Mouse (Mus musculus) cerebellum, adult 18-20 months (tissue): ENCODE data around the gene B230217C12Rik.
A peak's percentile ranks its signal among the peaks of the same experiment; 100 is the strongest.

Experiments used
- DNase-seq, 2 experiments: peaks; one replicate each; pipeline ENCODE4 v3.0.0; 2021

B230217C12Rik gene

DNA sequence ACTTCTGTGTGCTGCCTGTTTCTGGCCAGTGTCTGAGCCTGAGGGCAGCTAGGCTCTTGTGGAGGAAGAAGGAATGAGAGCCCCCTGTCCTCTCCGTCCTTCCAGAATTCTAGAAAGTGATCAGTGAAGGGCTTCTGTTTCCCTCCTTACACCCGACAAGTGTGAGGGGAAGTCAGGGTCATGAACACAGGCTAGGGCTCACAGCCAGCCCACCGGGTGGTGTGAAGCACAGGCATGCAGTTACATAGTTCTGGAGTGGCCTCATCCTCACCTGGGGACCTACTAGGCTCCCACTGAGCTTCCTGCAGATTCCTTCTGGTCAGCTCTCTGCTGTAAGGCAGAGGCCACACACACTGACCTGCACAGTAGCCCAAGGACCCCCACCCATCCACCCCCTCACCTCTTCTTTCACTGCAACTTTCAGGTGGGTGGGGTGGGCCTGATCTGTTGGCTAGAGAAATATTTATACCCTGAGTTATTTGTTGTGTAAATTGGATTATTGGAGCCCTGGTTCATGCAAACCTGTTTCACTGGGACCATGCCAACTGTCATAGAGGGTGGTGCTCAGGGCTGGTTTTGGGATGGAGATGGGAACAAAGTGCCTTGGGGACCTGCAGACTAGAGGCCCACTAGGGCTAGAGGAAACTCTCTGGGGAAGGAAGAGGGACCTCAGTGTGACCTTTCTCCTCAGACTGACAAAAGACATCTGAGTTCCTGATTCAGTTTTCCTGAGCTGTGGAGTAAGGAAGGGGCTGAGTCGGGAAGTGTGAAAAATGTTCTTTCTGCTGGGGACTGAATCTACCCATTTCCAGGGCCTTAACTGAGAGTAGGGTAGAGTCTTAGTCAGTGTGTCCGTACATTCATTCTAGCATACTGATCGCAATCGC lies 31.1 kb upstream of the B230217C12Rik start:
- peak in 1 of 2 experiments; percentile 21 for DNase-seq

DNA sequence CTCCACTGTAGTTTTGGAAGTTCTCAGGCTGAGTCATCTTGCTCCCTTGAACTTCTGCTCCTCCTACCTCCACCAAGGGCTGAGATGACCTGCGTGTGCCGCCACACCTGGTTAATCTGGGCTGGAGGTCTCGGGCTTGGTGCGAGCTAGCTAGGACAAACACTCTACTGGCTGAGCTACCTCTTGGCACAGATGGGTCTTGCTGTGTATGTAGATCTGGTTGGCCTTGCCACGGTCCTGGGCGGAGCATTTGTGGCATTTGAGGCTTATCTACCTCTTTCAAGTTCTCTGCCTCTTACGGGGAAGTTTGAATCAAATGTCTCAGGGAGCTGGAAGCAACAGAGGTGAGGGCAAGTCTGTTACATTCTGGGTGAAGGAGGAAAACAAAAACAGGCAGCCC lies 30.2 kb upstream of the B230217C12Rik start:
- DNase-seq, result no peak

DNA sequence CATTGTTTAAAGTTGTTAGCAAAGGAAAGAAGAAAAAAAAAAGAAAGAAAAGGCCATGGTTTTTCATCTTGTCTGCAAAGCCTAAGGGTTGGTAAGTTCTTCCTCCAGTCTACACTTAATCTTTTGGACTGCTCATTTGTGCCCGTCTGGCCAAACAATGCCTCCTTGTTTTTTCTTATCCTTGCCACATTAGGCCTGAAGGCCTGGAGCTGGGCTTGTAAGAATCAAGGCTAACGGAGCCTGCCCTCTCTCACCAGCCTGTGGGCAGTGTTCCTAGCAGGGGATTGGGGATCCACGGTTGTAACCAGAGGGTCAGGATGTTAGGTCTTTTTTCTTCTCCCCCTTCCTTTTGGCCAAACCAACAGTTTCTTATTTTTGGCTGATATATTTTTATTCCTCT lies 29.6 kb upstream of the B230217C12Rik start:
- no peak for DNase-seq

DNA sequence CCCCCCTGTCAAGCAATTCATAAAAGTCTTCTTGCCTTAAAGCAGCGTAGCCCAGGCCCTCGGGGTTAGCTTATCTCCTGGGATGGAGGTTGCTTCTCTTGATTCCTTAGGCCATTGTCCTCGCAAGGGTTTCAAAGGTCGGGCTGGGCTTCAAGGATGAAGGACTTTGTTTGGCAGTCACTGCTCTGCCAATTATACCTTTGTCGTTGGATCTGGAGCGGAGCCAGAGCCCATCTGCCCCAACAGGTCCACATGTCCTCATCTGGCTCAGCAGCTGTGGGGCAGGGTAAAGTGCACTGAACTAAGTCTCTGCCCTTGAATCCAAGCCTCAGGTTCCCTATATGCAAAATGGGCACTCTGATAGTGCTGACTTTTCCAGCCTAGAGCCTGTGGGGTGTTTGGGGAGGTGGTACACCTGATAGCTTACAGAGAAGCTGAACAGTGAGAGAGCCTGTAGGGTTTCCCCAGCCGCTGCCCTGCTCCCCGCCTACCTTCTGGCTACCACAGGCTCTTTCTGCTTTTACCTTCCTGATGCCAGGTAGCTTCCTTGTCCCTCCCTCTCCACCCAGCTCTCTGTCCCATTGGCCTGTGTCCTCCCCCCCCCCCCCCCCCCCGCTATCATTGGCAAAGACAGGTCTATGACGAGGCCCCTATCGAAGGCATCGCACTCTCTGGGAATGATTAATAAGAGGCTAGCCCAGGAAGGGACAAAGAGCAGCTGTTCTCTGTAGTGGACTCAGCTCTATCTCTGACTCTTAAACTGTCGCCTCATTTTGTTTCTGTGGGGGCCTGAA lies 28.8 kb upstream of the B230217C12Rik start:
- no peak for DNase-seq

DNA sequence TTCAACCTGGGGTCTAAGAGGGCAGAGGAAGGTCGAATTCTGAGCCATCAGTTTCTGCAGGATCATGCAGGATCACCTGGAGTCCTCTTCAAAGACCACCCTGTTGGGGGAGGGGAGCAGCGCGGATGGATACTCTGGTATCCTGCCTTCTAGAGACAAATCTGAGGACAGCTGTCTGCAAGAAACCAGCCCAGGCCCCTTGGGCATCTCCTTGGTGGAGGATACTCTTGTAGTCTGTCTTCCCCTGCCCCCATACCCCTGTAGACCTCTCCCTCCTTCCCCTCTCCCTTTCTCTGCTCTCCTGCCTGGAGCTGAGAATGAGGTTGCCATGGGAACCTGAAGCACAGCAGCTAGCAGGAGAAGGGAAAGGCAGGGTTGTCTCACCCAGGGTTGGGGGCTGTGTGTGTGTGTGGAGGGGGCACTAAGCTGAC lies 28.1 kb upstream of the B230217C12Rik start:
- no peak for DNase-seq

DNA sequence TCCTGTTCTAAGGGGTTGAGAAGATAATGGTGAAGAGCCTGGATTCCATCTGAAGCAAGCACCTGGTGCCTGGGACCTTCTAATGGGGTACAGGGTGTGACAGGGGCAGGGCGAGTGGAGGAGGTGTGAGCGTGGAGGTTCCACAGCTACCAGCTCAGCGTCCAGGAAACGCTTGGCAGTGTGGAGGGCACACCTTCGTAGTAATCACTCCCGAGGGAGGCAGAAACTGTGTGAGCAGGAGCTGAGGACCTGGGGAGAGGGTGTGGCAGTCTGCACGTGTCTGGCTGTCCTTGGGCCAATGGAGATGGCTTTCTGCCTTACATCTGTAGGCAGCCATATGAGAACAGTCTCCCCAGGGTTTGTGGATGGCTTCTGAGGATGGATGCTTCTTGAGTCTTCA lies 27.5 kb upstream of the B230217C12Rik start:
- no peak for DNase-seq

DNA sequence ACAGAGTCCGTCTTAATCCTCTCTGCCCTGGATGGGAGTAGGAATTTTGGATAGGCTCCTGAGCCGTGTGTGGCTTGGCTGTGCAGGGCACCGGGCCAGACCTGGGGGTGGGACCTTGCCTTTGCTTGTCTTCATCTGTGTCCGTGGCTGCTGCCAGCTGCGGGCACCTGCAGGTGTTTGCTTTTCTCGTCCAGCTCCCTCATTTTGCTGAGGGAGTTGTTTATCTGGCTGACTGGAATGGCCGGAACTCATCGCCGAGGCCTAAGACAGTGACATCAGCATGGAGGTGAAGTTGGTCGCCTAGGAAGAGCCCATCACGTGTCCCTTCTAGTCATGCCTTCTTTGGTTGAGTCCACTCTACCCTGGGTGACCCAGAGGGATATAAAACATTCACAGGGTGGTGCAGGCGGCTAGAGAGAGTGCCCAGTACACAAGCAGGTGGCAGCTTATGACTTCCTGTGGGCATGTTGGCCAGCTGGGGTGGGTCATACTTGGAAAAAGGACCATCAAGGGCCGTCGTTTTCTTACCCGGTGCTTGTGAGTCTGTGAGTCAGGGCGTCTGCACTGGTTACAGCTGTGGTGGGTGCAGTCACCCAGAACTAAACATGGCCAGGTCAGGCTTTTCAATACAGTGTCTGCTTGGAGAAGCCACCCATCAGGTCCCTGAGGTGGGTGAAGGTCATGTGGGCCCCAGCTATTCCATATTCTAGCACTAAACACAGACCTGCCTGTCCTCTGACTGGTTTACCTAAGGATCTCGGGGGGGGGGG lies 26.6 kb upstream of the B230217C12Rik start:
- no peak for DNase-seq

DNA sequence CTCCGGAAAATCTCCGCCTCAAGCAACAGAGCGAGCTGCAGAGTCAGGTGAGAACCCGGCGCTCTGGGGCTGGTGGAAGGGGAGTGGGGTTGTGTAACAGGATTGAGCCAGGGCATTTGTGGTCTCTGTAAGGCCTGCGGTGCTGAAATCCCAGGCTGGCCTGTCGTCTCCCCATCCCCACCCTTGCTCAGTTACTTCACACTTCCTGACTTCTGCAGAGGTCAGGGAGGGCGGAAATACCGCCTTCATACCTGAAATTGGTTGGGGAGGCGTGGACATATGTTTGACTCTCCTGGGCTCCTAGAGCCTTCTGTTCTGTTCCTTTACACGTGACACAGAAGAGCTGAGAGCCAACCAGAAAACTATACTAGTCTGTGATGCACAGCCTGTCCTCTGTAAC lies 24.8 kb upstream of the B230217C12Rik start:
- no peak for DNase-seq

DNA sequence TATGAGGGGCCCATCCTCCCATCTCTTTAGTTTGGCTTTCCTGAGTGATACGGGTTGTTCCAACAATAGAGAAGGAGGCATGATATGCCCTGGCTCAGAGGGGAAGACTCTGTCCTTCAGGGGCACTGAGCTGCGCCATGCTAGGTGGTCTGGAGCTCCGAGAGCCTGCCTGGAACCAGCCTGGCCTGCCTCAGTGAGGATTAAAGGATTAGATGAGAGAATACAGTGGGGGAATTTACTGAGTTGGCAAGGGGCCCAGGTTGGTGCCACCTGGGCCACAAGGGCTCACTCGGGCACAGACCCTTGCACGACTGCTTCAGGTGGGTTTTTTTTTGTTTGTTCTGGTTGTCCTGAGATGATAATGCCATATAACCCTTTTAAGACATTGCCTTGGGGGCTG lies 24.4 kb upstream of the B230217C12Rik start:
- DNase-seq, result no peak

DNA sequence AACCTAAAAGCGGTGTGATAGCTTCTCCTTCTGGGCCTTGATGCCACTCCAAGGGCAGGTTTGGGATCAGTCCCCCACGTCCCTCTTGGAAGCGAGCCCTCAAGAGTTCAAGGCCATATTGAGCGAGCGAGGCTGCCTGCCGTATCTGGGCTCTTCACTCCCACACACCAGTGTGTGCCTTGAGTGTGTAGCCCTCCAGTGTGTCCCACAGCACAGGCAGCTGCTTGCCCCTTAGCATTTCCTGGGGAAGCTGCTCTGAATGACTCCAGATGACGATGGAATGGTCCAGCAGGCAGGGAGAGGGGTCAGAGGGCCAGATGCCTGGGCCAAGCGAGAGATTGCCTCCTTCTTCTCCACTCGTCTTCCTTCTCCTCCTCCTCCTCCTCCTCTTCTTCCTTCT lies 23.7 kb upstream of the B230217C12Rik start:
- DNase-seq, result no peak

DNA sequence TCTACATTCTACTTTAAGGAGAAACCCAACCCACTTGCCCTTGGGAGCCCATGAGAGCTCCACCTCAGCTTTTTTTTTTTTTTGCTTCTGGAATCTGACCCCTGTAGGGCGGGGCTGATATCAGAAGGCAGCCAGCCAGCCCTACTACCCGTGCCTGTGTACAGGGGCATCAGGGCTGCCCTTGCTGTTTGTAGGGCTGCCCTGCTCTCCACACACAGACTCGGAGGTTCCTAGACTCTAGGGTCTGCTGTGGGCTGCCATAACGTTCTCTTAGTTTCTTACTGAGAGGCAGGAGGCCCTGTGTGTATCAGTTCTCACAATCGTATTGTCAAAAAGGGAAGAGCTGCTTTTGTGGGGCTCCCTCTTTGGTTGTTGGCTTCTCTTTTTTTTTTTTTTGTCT lies 23.2 kb upstream of the B230217C12Rik start:
- no peak for DNase-seq

DNA sequence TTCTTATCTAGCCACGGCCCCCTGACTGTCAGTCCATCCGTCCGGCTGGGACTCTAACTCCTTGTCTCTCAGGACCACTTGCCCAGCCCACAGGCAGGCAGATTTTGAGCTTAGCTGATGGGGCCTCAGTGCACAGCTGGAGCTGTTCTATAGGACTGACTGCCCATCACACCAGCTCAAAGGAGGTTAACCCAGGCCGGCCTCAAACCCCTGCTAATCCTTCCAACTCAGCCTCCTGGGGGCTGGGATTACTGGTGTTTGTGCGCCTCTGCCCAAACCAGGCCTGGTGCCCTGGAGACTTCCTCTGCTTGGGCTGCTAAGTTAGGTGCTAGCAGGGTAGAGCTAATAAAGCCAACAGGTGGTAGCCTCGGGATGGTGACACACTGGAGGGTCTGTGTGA lies 22.6 kb upstream of the B230217C12Rik start:
- DNase-seq, result no peak

DNA sequence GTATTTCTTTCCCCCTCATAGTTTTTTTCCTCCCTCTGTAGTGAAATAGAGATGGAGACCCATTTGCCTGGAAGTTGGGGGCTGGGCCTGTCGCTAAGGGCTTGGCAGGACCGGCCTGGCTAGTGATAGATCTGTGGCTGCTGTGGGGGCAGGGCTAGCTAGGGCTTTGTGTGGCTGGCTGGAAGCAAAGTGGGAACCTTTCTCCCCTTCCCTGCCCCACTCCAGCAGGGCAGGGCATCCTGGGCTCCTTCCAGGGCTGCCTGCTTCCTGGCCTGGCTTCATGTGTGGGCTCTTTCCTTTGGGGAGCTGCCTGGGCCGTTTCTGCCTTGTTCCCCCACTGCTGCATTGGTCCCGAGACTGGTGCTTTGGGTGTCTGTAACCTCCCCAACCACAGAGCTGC lies 22.0 kb upstream of the B230217C12Rik start:
- peak; percentile 49 to 50 for DNase-seq

DNA sequence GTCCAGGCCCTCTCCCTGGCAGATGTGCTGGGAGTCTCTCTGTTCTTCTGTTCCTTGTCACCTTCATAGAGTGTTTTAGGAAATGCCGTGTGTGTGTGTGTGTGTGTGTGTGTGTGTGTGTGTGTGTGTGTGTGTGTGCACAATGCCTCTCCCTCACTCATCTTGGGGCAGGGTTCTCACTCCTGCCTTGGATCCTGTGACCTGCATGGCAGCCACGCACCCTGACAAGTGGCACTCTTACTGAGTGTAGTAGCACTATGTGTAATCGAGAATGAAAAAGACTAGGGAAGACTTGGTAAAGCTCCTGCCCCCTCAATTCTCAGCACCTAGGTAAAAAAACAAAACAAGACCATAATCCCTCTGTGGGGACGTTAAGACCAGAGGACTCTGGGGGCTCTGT lies 21.5 kb upstream of the B230217C12Rik start:
- DNase-seq, result no peak

DNA sequence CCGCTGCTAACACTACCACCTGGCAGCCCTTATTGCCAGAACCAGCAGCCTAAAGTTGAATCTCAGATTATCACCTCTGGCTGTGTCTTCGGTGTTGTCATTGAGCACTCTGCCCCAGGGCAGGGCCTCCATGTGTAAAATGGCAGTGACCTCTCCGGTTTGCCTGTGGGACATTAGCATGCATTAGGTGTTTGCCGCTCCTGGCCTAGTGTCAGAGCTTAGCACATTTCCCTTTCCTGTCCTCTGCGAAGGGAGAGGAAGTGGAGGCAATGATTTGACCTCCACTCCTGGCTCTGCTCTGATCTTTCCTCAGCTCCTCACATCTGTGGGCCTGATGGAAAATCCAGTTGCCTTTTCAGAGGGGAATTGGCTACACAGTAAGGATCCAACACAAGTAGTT lies 20.7 kb upstream of the B230217C12Rik start:
- no peak for DNase-seq

DNA sequence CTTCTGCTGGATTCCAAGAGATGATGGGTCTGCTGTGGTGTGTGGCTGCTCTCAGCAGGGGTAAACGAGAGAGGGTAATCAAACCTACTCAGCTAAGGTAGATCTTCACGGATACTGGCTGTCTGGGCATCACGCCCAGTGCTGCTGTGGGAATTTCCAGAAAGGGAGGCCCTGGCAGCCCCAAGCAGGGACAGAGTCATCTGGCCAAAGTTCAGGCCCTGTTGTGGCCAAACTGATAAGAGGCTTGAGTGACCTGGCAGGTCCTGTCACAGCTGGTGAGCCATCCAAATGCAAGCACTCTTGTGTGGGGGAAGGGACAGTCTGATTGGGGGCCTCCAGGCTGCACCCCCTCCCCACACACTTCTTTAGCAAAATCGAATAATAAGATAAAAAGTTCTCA lies 19.7 kb upstream of the B230217C12Rik start:
- peak; percentile 64 to 69 for DNase-seq

DNA sequence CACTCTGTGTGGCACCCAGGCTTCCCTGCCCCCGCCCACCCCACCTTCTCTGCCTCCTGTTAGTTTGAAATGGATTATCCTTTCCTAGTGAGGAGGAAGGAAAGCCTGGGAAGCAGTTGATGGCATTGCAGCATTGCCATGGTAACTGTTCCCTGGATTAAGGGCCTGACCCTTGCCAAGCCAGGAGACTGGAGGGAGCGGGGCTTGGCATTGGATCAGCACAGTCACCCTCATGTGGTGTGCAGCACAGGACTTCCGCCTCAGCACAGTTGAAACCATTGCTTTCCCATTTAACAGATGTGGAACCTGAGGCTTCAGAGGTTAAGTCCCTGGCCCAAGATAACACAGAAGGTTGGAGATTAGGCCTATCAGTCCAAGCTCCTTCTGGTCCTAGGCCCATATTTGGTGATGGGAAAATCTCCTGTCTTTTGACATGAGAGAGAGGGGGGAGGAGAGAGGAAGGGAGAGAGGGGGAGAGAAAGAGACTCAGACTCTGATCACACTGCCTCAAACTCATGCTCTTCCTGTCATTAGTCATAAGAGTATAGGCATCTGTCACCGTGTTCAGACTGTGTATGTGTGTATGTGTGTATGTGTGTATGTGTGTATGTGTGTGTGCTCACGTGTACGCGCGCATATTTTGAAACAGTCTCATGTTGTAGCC lies 19.0 kb upstream of the B230217C12Rik start:
- DNase-seq, result no peak

DNA sequence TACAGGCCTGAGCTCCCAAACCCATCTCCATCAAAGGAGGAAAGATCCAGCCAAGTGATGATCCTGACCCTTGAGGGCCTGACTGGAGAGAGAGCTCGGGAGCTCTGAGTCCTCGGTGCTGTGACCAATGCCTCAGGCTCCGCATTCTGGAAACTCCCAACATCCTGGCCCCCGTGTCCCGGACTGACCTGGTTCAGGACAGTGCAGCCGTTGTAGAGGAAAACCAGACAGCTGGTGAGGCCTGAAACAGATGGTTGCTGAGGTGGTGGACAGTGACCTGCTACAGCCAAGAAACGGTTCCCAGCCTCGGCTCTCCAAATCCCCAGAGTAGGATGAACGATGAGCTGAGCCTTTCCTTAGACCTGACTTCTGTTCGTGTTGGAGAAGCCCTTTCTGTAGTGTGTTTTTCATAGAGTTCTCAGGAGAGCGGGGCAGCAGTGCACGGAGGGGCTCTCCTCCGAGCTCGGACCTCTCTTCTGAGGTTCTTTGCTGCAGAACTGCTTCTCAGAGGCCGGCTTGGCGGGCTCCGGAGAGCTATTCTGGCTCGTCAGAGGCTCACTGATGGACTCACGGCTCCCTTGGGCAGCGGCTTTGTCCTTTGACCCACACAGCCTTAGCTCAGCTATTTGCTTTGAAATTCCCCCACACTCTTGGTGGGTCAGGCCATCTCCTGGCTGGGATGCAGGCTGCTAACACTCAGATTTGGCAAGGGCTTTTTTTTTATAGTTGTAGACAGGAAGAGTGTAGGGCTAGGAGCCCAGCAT lies 17.6 kb upstream of the B230217C12Rik start:
- peak; percentile 76 to 84 for DNase-seq

DNA sequence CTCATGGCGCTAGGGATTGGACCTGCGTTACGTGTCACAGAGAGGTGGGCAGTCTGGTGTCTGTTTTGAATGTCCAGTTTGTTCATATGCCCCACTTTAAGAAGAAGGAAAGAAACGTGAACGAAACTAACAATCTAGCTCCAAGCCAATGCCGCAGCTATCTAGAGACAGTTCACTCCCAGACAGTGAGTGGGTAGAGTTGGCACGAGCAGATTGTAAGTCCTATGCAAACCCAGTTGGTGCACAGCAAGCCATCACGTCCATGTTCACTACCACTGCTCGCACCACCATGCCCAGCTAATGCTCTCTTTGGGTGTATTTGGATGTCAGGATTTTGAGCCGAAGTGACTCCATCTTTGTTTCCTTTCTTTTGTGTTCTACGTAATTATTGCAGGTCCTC lies 16.4 kb upstream of the B230217C12Rik start:
- DNase-seq, result no peak

DNA sequence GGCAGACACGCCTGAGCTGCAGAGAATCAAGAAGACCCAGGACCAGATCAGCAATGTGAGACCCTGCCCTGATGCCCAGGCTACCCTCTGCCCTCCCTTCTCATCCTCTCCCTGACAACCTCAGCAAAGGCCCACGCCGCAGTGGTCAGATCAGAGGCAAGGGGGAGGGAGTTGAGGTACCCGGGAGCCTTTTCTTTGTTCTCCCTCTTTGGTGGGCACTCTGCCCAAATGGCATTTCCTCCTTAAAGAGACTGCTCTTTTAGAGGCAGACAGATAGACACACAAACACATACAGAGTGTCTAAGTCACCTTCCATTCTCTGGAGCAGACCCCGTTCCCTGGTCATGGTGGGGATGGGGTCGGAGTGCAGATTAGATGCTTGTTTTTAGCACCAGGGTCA lies 15.7 kb upstream of the B230217C12Rik start:
- no peak for DNase-seq

DNA sequence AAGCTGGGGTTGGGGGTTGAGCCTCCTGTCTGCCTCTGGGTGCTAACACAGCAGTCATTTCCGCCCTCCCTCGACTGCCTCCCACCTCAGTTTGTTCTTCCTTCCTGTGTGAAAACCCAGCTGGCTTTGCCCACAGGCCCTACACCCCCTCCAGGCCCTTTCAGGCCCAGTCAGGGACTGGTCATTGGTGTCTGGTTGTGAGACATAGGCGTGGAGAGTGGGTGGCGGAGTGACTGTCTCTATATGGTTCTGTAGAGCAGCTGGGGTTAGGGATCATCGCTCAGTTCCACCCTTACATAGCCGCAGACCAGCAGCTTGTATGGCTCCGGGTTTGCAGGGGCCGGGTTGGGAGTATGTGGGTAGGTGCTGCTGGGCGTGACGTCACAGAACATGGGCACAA lies 15.3 kb upstream of the B230217C12Rik start:
- DNase-seq, result no peak

DNA sequence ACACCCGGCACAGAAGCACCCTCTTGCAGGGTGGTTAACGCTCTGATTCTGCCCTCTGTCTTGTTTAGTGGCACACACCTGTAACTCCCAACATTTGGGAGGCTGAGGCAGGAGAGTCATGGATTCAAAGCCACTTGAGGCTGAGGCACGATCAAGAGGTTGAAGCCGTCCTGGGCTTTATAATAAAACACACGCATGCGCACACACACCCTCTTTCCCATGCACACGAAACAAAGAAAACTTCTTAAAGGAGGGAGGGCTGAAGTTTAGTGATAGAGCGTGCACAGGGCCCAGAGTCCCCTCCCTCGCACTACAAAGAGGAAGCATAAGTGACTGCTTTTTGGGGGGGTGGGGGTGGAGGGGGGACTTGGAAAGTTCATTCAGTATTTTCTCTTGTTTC lies 14.6 kb upstream of the B230217C12Rik start:
- no peak for DNase-seq
